Mouse (Mus musculus) embryonic facial prominence, embryonic 10.5 days (tissue): ENCODE data around the gene Cnksr3. TPM values are rescaled to one million over a fixed set of nuclear protein-coding genes. Genes with fewer than 3 reads are reported as not detected.

ENCODE experiments used
- DNase-seq: peaks from one replicate; pipeline ENCODE4 v3.0.0-alpha.2; 2017; ENCODE audit warnings: low spot score
- H3K27ac ChIP-seq: fragments of 300-500 bp; sonication (generic); replicated peaks from 2 replicates; pipeline ENCODE4 v1.5.1; 2016; ENCODE audit warnings: mild to moderate bottlenecking
- H3K27me3 ChIP-seq: fragments of 300-500 bp; sonication (generic); replicated peaks from 2 replicates; pipeline ENCODE4 v1.6.1; 2016; ENCODE audit warnings: low read depth, mild to moderate bottlenecking; ENCODE audit not compliant: poor library complexity, severe bottlenecking
- H3K36me3 ChIP-seq: fragments of 300-500 bp; sonication (generic); replicated peaks from 2 replicates; pipeline ENCODE4 v1.6.1; 2016; ENCODE audit warnings: mild to moderate bottlenecking, moderate library complexity
- H3K4me1 ChIP-seq: fragments of 300-500 bp; sonication (generic); 2 replicates; pipeline ENCODE4 v1.6.1; 2016
- H3K4me3 ChIP-seq: fragments of 300-500 bp; sonication (generic); 2 replicates; pipeline ENCODE4 v1.5.1; 2016; ENCODE audit warnings: mild to moderate bottlenecking, moderate library complexity
- H3K9me3 ChIP-seq: fragments of 300-500 bp; sonication (generic); 2 replicates; pipeline ENCODE4 v1.6.1; 2016; ENCODE audit warnings: mild to moderate bottlenecking
- WGBS: fragments of 180-500 bp; shearing (Covaris S2); methylation state at CpG from one replicate; pipeline ENCODE4 v1.1.7; 2016; 5-methylcytosine and 5-hydroxymethylcytosine counted together
- polyA plus RNA-seq: library from polyadenylated mRNA; unstranded; fragments of >200 nt; fragmentation: Nextera tagmentation; extraction: Ambion mirVana; gene quantifications from 2 replicates; pipeline ENCODE4 v1.2.1, GENCODE M21; 2016

The Cnksr3 gene
- polyA plus RNA-seq, 1 experiment from 2014 or later: 8.8 TPM

DNA sequence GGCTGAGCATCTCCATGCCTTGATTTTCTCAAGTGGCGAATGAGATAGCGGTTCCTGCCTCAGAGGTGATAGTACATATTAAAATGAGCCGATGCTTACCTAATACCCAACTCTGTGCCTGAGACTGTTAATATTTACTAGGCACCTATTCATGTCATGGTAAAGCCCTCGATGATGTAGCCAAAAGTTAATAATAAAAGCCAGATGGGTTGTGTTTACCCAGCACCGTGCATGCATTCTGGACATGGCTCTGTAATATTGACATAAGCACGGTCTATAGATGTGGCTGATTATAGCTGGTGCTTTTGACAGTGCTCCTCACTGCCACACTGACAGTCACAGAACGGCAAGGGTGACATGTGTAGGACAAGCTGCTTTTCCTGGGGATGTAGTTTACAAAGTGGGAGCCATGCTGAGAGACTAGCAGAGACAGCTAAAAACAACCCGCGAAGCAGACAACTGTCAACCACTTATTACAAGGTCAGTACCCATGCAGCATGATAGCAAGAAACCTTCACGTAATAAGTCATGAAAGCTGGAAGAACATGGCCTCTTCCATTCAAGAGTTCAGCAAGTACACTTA lies 3.1 kb downstream of the Cnksr3 start:
- Histone ChIP-seq H3K4me1 (peaks cover 35% of the 10 kb centered on the region), H3K36me3 (peaks cover 15% of the 10 kb centered on the region; the same call in 1 of the 2 replicates), H3K9me3 (no peaks in the 10 kb centered on the region), H3K4me3 (no peak overlapping the region), H3K27ac (no peak overlapping the region), H3K27me3 (no peaks in the 10 kb centered on the region)
- no peak for DNase-seq
- 76% methylated on average over 10 of the region's 10 CpGs for whole genome bisulfite sequencing

DNA sequence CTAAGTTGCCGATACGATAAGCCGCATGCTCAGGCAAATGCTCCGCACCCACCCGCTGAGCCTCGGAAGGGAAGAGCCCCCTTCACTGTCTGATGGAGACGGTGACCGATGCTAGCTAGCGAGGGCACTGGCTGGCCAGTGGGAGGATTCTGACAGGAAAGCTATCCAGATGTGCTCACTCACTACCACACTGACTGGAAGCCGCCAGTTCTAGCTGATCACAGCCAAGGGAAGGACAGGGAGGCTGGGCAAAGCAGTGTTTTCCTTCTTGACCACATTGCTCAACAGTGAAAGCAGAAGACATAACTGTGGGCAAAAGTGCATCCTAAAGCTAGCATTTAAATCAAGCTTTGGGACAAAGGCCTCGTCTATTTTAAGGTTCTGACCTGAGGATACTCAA lies 4.7 kb downstream of the Cnksr3 start:
- H3K27ac ChIP-seq: no peak overlapping the region
- H3K9me3 ChIP-seq: no peaks in the 10 kb centered on the region
- peaks cover 21% of the 10 kb centered on the region for H3K4me1 ChIP-seq
- H3K27me3 ChIP-seq: no peaks in the 10 kb centered on the region
- 79% methylated on average over 11 of the region's 11 CpGs for WGBS
- peaks cover 15% of the 10 kb centered on the region; the same call in 1 of the 2 replicates for H3K36me3 ChIP-seq
- H3K4me3 ChIP-seq: no peak overlapping the region
- DNase-seq: no peak

DNA sequence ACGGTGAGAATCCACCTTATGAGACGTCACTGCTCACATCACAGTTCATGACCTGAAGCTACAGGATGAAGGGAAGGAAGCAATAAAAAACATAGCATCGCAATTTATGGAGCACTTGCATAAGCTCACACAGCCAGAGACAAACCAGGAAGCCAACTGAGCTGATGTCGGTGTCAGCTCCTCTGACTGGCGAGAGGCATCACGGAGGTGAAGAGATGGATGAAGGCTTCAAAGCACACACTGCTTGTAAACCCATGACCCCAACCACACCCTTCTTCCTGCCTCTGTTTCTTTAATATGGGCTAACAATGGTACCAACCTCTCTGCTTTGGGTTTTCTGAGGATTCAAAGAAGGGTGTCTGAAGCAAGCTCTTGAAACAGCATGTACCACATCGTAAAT lies 5.5 kb downstream of the Cnksr3 start:
- 90% methylated on average over 7 of the region's 7 CpGs for WGBS
- Histone ChIP-seq H3K4me3 (no peak overlapping the region), H3K9me3 (no peaks in the 10 kb centered on the region), H3K27ac (no peak overlapping the region), H3K36me3 (peaks cover 15% of the 10 kb centered on the region; the same call in 1 of the 2 replicates), H3K27me3 (no peaks in the 10 kb centered on the region), H3K4me1 (peaks cover 21% of the 10 kb centered on the region)
- DNase-seq: no peak

DNA sequence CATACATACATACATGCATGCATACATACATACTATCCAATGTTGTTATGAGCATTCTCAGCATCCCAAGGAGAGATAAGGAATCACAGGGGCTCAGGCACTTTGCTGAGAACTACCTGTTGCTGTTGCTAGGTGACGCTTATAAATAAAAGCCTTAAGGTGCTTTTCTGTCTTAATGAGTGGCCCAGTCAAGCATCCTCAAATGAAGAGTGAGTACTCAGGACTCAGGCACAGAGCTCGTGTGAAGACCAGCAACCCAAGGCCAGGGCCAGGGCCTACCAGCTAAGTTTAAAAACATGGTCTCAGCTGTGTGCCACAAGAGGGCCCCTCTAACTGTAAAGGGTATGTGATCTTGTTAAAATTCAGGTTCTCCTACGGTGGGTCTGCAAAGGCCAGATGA lies 6.5 kb downstream of the Cnksr3 start:
- no peak overlapping the region for H3K27ac ChIP-seq
- no peaks in the 10 kb centered on the region for H3K27me3 ChIP-seq
- DNase-seq: no peak
- H3K4me3 ChIP-seq: no peak overlapping the region
- no peaks in the 10 kb centered on the region for H3K9me3 ChIP-seq
- H3K4me1 ChIP-seq: peaks cover 17% of the 10 kb centered on the region
- peaks cover 15% of the 10 kb centered on the region; the same call in 1 of the 2 replicates for H3K36me3 ChIP-seq
- 80% methylated on average over 3 of the region's 3 CpGs for WGBS

DNA sequence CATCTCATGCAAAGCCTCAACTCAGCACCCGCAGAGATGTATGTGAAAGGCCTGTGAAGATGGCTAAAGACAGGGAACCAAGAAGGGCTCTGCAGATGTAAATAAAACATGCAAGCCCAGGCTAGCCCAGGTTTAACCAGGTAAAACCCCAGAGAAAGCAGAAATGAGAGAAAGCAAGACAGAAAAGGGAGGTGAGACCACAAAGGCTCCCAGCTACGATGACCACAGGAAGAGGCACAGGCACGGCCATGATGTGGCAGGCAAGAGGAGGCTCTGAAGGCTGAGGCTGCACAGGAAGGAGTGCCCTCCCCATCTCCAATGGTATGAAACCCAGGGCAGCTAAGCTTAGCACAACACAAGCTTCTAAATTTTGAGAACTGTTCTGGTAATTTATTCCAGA lies 7.1 kb downstream of the Cnksr3 start:
- Histone ChIP-seq H3K27me3 (no peaks in the 10 kb centered on the region), H3K36me3 (peaks cover 15% of the 10 kb centered on the region; the same call in 1 of the 2 replicates), H3K27ac (no peak overlapping the region), H3K4me1 (peaks cover 11% of the 10 kb centered on the region), H3K4me3 (no peak overlapping the region), H3K9me3 (no peaks in the 10 kb centered on the region)
- DNase-seq: no peak
- WGBS: 87% methylated on average over 3 of the region's 3 CpGs

DNA sequence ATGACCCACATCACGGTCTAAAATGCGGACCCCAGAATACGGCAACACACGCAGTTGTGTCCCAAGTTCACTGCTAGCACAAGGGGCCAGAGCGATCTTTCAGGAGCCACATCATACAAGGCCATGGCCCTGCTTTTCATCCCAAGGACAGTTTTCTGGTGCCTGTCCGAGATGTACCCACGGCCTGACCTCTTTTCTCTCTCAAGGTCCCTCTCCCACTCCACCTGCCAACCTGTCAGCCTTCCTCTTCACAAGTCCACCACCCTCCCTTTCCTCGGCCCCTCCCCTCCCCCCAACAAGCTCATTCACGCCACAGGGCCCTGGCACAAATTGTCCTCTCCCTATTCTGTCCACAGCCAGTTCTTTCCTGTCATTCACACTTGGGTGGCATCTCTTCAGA lies 9.5 kb downstream of the Cnksr3 start:
- Histone ChIP-seq H3K27me3 (no peaks in the 10 kb centered on the region), H3K36me3 (peaks cover 9% of the 10 kb centered on the region; the same call in 1 of the 2 replicates), H3K9me3 (no peaks in the 10 kb centered on the region), H3K27ac (no peak overlapping the region), H3K4me1 (0 out of 2 replicates have a peak, but pooled peaks cover 3% of the 10 kb centered on the region), H3K4me3 (no peak overlapping the region)
- DNase-seq: no peak
- 89% methylated on average over 9 of the region's 9 CpGs for WGBS

DNA sequence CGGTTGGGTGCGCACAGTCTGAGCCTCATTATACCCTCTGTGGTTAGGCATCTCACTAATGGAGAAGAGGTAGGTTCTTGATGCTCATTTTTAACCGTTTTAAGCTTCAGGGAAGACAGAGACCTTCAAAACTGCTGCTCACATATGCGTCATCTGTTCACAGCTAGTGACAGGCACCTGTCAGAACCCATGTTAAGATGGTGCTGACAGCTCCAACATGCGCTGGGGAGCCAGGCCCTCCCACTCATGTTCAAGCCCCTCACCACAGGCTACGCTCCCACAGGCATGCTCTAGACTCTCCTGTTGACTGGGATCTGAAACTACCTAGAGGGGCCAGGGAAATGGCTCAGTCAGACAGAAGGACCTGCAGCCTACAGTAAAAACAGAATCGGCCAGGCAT lies 11.4 kb downstream of the Cnksr3 start:
- 86% methylated on average over 7 of the region's 7 CpGs for WGBS
- Histone ChIP-seq H3K9me3 (no peaks in the 10 kb centered on the region), H3K27ac (no peak overlapping the region), H3K4me1 (peaks cover 14% of the 10 kb centered on the region), H3K4me3 (no peak overlapping the region), H3K27me3 (no peaks in the 10 kb centered on the region), H3K36me3 (0 out of 2 replicates have a peak, but pooled peaks cover under 1% of the 10 kb centered on the region)
- no peak for DNase-seq

DNA sequence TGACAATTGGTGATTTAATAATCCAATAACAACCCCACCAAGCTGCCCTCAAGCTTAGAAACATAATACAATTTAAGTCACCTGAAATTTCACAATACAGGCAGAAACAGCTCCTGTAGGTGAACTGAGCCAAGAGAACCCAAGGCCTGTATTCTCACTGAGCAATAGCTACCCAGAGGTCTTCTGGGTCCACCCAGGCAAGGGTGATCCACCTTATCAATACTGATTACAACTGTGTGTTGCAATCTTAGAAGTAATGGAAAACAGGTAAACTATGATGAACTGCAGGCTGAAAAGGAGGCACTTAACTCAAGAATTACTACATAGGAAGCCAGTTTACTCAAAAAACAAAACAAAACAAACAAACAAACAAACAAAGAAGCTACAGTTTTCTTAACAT lies 13.8 kb downstream of the Cnksr3 start:
- Histone ChIP-seq H3K4me3 (no peak overlapping the region), H3K4me1 (peaks cover 14% of the 10 kb centered on the region), H3K9me3 (no peaks in the 10 kb centered on the region), H3K27me3 (no peaks in the 10 kb centered on the region), H3K36me3 (no peaks in the 10 kb centered on the region), H3K27ac (no peak overlapping the region)
- no peak for DNase-seq

DNA sequence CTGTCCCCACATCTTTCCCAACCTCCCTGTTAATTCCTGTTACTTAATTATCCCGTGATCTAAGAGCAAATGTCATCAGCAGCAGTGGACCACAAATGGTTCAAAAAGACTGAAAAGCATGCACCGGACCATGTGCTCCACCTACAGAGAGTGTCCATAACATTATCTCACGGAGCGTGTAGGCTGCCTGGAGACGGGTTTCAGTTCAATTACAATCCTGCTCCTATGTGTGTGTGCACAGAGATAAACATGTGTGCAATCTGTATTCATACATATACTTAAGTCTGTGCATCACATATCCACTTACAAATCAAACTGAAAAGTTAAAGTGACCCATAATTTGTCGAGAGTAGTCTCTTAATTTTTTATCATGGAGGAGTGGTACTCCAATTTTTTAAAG lies 14.3 kb downstream of the Cnksr3 start:
- Histone ChIP-seq H3K27ac (no peak overlapping the region), H3K36me3 (no peaks in the 10 kb centered on the region), H3K9me3 (no peaks in the 10 kb centered on the region), H3K4me3 (no peak overlapping the region), H3K27me3 (no peaks in the 10 kb centered on the region), H3K4me1 (peaks cover 14% of the 10 kb centered on the region)
- DNase-seq: no peak
- 90% methylated on average over 6 of the region's 6 CpGs for whole genome bisulfite sequencing

DNA sequence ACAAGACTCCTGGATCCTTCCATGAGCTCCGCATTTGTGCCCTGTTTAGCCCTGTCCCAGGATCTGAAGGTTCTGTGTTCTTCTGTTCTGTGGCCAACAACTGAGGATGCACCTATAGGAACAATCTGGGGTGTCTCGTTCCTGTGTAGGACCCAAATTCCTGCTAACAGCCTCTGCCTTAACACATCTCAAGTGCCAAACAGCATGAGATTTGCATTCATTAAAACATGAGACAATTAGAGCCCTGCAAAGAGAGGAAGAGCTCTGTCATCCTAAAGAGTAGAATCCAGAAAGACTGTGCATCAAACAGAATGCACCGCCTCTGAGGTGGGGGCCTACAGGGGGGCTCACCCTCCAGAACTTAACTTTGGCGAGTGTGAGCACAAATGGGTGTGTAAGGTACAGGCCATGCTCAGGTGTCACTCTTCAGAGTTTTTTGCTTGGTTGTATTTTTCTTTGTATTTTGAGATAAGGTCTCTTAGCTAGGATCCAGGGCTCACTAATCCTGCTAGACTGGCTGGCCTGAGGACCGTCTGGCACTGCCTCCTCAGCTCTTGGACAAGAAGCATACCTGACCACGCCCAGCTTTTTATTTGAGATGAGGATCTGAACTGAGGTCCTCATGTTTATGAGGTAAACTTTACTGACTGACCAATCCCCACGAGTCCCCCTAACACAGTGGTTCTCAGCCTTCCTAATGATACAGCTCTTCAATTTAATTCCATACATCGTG lies 15.2 kb downstream of the Cnksr3 start:
- Histone ChIP-seq H3K27ac (no peak overlapping the region), H3K36me3 (no peaks in the 10 kb centered on the region), H3K27me3 (no peaks in the 10 kb centered on the region), H3K9me3 (no peaks in the 10 kb centered on the region), H3K4me3 (no peak overlapping the region), H3K4me1 (peaks cover 14% of the 10 kb centered on the region)
- WGBS: 82% methylated on average over 8 of the region's 8 CpGs
- DNase-seq: no peak

DNA sequence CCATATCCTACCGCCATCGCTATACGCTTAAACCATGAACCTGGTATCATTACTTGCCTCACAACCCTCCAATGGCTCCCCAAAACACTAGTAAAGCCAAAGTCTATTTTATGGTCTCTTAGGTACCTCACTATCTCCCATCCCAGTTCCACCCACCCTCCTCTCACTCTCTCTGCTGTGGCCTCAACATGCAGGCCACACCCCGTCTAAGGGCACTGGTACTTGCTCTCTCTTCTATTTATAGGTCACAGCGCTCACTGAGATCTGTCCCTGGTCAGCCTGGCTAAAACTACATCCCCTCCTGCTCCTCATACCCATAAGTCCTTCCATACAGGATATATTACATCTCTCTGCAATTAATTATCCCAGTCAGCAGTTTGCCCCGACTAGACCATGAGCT lies 16.1 kb downstream of the Cnksr3 start:
- WGBS: 84% methylated on average over 6 of the region's 6 CpGs
- Histone ChIP-seq H3K4me3 (no peak overlapping the region), H3K4me1 (peaks cover 14% of the 10 kb centered on the region)

DNA sequence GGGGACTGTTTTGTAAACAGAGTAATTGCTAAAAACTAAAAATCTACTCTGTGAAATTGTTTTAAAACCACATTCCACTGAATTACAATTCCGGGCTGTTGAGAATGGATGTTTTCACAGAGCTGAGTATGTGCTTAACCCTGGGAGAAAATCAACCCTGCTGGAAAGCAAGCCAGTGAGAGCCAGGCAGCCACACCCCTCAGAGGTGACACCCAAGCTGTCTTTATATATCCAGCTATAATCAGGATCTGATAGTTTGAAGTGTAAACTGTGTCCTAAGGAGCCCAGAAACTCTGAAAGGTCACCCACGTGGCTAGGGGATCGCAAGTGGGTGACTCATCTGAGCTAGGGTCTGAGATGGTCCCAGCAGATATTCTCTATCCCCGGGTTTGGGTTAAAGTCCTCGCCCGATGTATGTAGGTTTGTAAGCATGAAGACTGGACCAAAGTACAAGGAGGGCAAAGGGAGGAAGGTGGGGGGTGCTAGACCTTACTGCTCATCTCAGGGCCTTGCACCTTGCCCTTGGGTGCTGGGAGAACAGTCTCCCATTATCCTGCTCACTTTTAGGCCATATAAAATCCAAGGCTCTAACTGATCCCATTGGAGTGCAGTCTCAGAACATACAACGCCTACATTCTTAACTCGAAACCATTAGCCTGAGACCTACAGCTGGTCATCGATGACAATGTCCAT lies 20.2 kb downstream of the Cnksr3 start:
- Histone ChIP-seq H3K27ac (no peak overlapping the region), H3K36me3 (no peaks in the 10 kb centered on the region), H3K9me3 (no peaks in the 10 kb centered on the region), H3K4me1 (peaks cover 17% of the 10 kb centered on the region), H3K4me3 (no peak overlapping the region), H3K27me3 (no peaks in the 10 kb centered on the region)
- no peak for DNase-seq
- WGBS: 84% methylated on average over 9 of the region's 9 CpGs

More for the DNA sequence above, 16.1 kb downstream of the Cnksr3 start:
- no peak for DNase-seq
- H3K9me3 ChIP-seq: no peaks in the 10 kb centered on the region
- no peak overlapping the region for H3K27ac ChIP-seq
- H3K36me3 ChIP-seq: no peaks in the 10 kb centered on the region
- no peaks in the 10 kb centered on the region for H3K27me3 ChIP-seq

DNA sequence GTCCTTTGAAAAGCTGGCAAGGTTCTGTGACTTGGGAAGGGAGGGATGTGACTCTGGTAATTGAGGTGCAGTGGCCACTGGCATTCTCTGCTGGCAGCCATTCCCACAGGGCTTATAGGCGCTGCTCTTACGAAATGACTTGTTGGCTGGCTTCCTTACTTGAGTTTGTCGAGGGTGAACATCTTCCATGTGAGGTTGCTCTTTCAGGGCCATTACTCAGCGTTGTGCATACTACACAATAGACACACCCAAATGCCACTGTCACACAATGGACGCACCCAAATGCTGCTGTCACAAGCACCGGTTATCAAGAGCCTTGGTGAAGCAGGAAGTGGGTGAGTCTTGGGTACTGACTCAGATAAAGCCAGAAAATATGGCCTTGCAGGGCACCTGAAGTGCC lies 22.8 kb downstream of the Cnksr3 start:
- H3K27ac ChIP-seq: no peak overlapping the region
- no peaks in the 10 kb centered on the region for H3K27me3 ChIP-seq
- no peak overlapping the region for H3K4me3 ChIP-seq
- DNase-seq: no peak
- peaks cover 8% of the 10 kb centered on the region; the same call in 1 of the 2 replicates for H3K4me1 ChIP-seq
- no peaks in the 10 kb centered on the region for H3K9me3 ChIP-seq
- H3K36me3 ChIP-seq: no peaks in the 10 kb centered on the region
- WGBS: 87% methylated on average over 6 of the region's 6 CpGs
